Mouse (Mus musculus) intestine, postnatal 0 days (tissue): Measurements from ENCODE around the gene Ano3. TPM values are rescaled to one million over a fixed set of nuclear protein-coding genes. Genes with fewer than 3 reads are reported as not detected.
"Not testable (repeated sequence)": the region's sequence is repeated elsewhere in the genome, so short reads cannot be mapped to it uniquely, and the experiment has no call there.

ENCODE experiments used
- ATAC-seq: fragments of 200-750 bp; cut with Nextera tagmentation; 2 replicates; pipeline ENCODE4 v1.8.0; 2017; ENCODE audit warnings: mild to moderate bottlenecking, moderate TSS enrichment, moderate library complexity
- H3K27ac ChIP-seq: fragments of 300-500 bp; sonication (generic); 2 replicates; pipeline ENCODE4 v1.5.1; 2014; ENCODE audit warnings: mild to moderate bottlenecking, low read depth, low read length, moderate library complexity
- H3K27me3 ChIP-seq: fragments of 300-500 bp; sonication (generic); replicated peaks from 2 replicates; pipeline ENCODE4 v1.6.1; 2014; ENCODE audit warnings: low read length, mixed read lengths; ENCODE audit not compliant: control insufficient read depth, insufficient read depth
- H3K36me3 ChIP-seq: fragments of 300-500 bp; sonication (generic); 2 replicates; pipeline ENCODE4 v1.6.1; 2014; ENCODE audit warnings: mild to moderate bottlenecking, moderate library complexity; ENCODE audit not compliant: control insufficient read depth, insufficient read depth
- H3K4me1 ChIP-seq: fragments of 300-500 bp; sonication (generic); replicated peaks from 2 replicates; pipeline ENCODE4 v1.6.1; 2014; ENCODE audit warnings: antibody characterized with exemption, low read length, mixed read lengths; ENCODE audit not compliant: control insufficient read depth, insufficient read depth
- H3K4me2 ChIP-seq: fragments of 300-500 bp; sonication (generic); replicated peaks from 2 replicates; pipeline ENCODE4 v1.6.1; 2014; ENCODE audit warnings: low read depth, mild to moderate bottlenecking, moderate library complexity
- H3K4me3 ChIP-seq: fragments of 300-500 bp; sonication (generic); 2 replicates; pipeline ENCODE4 v1.5.1; 2014; ENCODE audit warnings: low read depth, low read length
- H3K9ac ChIP-seq: fragments of 300-500 bp; sonication (generic); 2 replicates; pipeline ENCODE4 v1.6.1; 2014; ENCODE audit warnings: mild to moderate bottlenecking, low read depth, low read length
- H3K9me3 ChIP-seq: fragments of 300-500 bp; sonication (generic); 2 replicates; pipeline ENCODE4 v1.6.1; 2016; ENCODE audit warnings: mixed run types; ENCODE audit not compliant: control insufficient read depth
- CTCF ChIP-seq: sonication (generic); IDR thresholded peaks from 2 replicates; pipeline ENCODE4 v1.5.1; 2016; ENCODE audit warnings: low read depth, mild to moderate bottlenecking, control low read depth, antibody characterized with exemption, moderate library complexity
- WGBS: fragments of 180-500 bp; shearing (Covaris S2); extraction: QIAGEN DNeasy Blood & Tissue Kit; methylation state at CpG from one replicate; pipeline ENCODE4 v1.1.7; 2014; 5-methylcytosine and 5-hydroxymethylcytosine counted together
- polyA plus RNA-seq: library from polyadenylated mRNA; unstranded; fragments of >200 nt; fragmentation: Nextera tagmentation; extraction: Ambion mirVana; gene quantifications from 2 replicates; pipeline ENCODE4 v1.2.1, GENCODE M21; 2015

Ano3 gene
- polyA plus RNA-seq = 0.01 and 0.03 TPM in 2 replicates

DNA sequence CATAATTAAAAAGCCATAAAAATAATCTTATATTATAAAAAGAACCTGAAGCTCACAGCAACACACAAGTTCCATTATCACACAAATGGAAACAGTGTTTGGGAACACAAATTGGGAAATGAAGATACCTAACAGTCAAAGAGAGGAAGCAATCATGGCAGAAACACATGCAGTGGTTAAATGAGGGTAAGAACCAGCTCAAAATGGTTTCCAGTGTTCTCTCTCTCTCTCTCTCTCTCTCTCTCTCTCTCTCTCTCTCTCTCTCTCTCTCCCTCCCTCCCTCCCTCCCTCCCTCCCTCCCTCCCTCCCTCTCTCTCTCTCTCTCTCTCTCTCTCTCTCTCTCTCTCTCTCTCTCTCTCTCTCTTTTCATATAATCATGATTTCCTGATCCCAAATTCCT is at the start of gene Ano3:
Ano3 (minus strand) TSS at position 101 of the 400 bp plus-strand sequence.
- H3K4me1 ChIP-seq, H3K27ac ChIP-seq, H3K9me3 ChIP-seq, ATAC-seq, H3K27me3 ChIP-seq, H3K36me3 ChIP-seq, H3K9ac ChIP-seq: not testable (repeated sequence)
- peak within 1 kb of the TSS; percentile 16 for H3K4me3 ChIP-seq
- H3K4me2 ChIP-seq = peak within 1 kb of the TSS; percentile 47

DNA sequence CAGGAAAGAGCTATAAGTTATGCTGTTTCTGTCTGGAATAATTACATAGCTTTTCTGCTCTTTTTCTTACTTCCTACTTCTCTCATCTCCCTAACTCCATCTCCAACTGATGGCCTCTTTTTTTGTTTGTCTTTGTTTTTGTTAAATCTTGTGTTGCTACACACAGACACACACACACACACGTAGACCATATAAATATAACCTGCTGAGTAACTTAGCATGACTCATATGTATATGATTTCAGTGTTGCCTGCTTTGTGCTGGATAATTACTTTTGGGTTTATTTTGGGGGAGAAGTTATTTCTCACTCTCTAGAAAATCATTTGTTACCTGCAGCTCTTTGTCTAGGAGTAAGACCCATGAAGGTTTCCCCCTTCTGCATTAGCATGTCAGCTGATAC is 39.3 kb upstream of the Ano3 start:
- Histone ChIP-seq H3K4me3 (no peak overlapping the region), H3K4me2 (no peak overlapping the region), H3K9ac (no peak overlapping the region), H3K27me3 (no peaks in the 10 kb centered on the region), H3K27ac (no peak overlapping the region), H3K9me3 (no peaks in the 10 kb centered on the region), H3K4me1 (no peaks in the 10 kb centered on the region), H3K36me3 (no peaks in the 10 kb centered on the region)
- TF ChIP-seq CTCF = no peak
- 71% methylated on average over 1 of the region's 1 CpGs for WGBS
- no peak for ATAC-seq

DNA sequence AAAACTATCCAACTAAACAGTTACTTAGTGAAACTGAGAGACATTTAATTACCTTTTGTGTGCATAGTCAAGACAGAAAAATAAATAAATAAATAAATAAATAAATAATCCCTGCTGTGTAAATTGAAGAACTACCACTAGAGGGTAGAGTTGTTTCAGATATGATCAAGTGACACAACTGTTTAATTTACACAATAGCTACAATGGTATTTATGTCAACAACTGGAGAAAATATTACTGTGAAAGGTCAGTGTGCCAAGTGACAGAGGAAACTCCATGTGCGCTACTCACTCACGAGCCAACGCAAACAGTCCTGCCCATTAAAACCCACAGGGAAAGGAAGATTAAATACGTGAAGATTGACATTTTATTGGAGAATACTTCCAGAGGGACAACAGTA is 38.8 kb upstream of the Ano3 start:
- H3K4me2 ChIP-seq = no peak overlapping the region
- no peaks in the 10 kb centered on the region for H3K4me1 ChIP-seq
- H3K27ac ChIP-seq = no peak overlapping the region
- peak; percentile 46 for TF ChIP-seq CTCF
- H3K9ac ChIP-seq = no peak overlapping the region
- no peak overlapping the region for H3K4me3 ChIP-seq
- no peaks in the 10 kb centered on the region for H3K36me3 ChIP-seq
- no peaks in the 10 kb centered on the region for H3K9me3 ChIP-seq
- no peaks in the 10 kb centered on the region for H3K27me3 ChIP-seq
- ATAC-seq = no peak
- 48% methylated on average over 4 of the region's 4 CpGs for WGBS

DNA sequence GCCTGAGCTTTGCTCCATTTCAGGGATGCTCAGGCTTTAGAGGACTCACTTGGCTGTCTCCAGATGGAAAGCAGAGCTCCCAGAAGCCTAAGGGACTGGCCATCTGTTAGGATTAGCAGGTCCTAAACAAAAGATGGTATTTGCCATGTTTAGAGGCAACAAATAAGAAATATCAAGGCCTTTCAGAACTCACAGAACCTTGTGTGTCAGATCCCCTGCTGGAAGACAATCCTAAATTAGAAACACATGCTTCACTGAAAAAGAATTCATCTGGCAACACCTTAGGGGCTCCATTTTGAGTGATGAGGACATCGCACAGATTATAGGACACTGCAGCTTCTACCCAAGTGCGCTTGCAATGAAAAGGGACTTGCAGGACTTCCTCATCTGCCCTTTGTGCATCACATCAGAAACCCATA is 35.1 kb upstream of the Ano3 start:
- no peaks in the 10 kb centered on the region for H3K4me1 ChIP-seq
- H3K4me3 ChIP-seq = no peak overlapping the region
- no peaks in the 10 kb centered on the region for H3K36me3 ChIP-seq
- H3K9ac ChIP-seq = no peak overlapping the region
- H3K4me2 ChIP-seq = no peak overlapping the region
- no peak for ATAC-seq
- no peaks in the 10 kb centered on the region for H3K27me3 ChIP-seq
- H3K27ac ChIP-seq = no peak overlapping the region
- no peaks in the 10 kb centered on the region for H3K9me3 ChIP-seq
- 93% methylated on average over 2 of the region's 2 CpGs for WGBS
- TF ChIP-seq CTCF = no peak

DNA sequence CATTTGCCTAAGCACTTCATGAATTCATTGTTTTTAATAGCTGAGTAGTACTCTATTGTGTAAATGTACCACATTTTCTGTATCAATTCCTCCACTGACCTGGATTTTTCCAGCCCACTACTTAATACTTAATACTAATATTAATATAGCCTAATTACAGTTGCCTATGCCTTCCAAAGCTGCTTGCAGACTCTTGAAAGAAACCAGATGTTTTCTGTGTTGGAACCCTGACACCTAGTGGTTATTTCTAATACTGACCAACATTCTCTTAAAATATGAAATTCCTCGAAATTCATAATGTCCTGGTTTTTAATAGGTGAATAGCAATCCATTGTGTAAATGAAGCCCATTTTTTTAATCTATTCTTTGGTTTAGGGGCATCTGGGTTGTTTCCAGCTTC is 31.0 kb upstream of the Ano3 start:
- Histone ChIP-seq H3K27ac (no peak overlapping the region), H3K4me1 (no peaks in the 10 kb centered on the region), H3K4me2 (no peak overlapping the region), H3K9ac (no peak overlapping the region), H3K27me3 (no peaks in the 10 kb centered on the region), H3K9me3 (no peaks in the 10 kb centered on the region), H3K36me3 (no peaks in the 10 kb centered on the region), H3K4me3 (no peak overlapping the region)
- 27% methylated on average over 1 of the region's 1 CpGs for WGBS
- peak; percentile 67 for TF ChIP-seq CTCF
- no peak for ATAC-seq

DNA sequence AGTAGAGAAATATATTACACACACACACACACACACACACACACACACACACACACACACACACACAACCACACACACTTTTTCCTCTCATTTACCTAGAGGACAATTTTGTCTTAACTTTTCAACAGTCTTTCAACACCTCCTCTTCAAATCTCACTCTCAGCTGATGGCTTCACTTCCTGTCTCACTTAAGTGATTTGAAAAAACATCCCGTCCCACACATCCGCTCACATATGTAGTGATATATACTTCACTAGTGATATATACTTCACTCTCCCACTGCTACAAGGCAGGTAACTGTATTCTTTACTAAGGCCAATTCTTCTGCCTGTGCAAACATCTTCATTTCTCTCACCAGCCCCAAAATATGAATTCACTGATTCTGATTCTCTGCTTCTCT is 28.9 kb upstream of the Ano3 start:
- WGBS = 73% methylated on average over 2 of the region's 2 CpGs
- no peaks in the 10 kb centered on the region for H3K27me3 ChIP-seq

DNA sequence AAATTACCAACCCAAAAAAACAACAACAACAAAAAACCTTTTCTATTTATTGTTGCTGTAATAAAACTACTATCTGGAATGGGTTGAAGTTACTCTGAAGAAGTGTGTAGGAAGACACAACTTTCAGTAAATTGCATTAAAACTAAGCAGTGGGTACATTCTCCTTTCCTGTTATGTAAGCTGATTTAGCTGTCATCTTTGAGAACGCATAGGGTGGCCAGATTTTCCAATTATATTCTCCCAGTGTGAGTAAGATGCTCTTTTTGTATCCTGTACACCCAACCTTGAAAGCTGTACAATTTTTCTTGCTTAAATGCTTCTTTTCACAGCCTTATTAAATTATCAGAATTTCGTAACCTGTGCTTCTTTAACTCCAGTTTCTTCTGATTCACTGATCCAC is 26.1 kb upstream of the Ano3 start:
- no peaks in the 10 kb centered on the region for H3K36me3 ChIP-seq
- no peak overlapping the region for H3K9ac ChIP-seq
- no peak overlapping the region for H3K4me3 ChIP-seq
- 75% methylated on average over 2 of the region's 2 CpGs for WGBS
- no peaks in the 10 kb centered on the region for H3K27me3 ChIP-seq
- no peak overlapping the region for H3K27ac ChIP-seq
- no peak for ATAC-seq
- no peaks in the 10 kb centered on the region for H3K4me1 ChIP-seq
- H3K9me3 ChIP-seq = no peaks in the 10 kb centered on the region
- H3K4me2 ChIP-seq = no peak overlapping the region
- TF ChIP-seq CTCF = no peak

More for the DNA sequence above, 28.9 kb upstream of the Ano3 start:
- TF ChIP-seq CTCF = no peak
- no peak overlapping the region for H3K4me3 ChIP-seq
- H3K27ac ChIP-seq = no peak overlapping the region
- H3K9ac ChIP-seq = no peak overlapping the region
- no peak for ATAC-seq
- H3K36me3 ChIP-seq = no peaks in the 10 kb centered on the region
- H3K4me2 ChIP-seq = no peak overlapping the region
- H3K4me1 ChIP-seq = no peaks in the 10 kb centered on the region
- H3K9me3 ChIP-seq = no peaks in the 10 kb centered on the region
